Mouse (Mus musculus): ENCODE measurements around the gene Zswim5. TPM values are rescaled to one million over a fixed set of nuclear protein-coding genes. Genes with fewer than 3 reads are reported as not detected.

Zswim5 gene
- polyA plus RNA-seq, 1 experiment from 2014 or later: 0.66 TPM

- Histone ChIP-seq H3K4me2 (no peak overlapping the region), H3K36me3 (no peaks in the 10 kb centered on the region), H3K9me3 (no peaks in the 10 kb centered on the region), H3K27ac (no peak overlapping the region), H3K4me3 (no peak overlapping the region), H3K9ac (no peak overlapping the region), H3K4me1 (no peaks in the 10 kb centered on the region), H3K27me3 (no peaks in the 10 kb centered on the region)
- 84% methylated on average over 6 of the region's 6 CpGs for WGBS
- ATAC-seq (ENCODE audit: insufficient number of reproducible peaks, insufficient read depth, low FRiP score, low TSS enrichment, low read depth): no peak
Observed at GRCm38 (mm10) chr4:117013596-117013995, 136.4 kb downstream of the Zswim5 start.

- ATAC-seq (ENCODE audit: insufficient number of reproducible peaks, insufficient read depth, low FRiP score, low TSS enrichment, low read depth): no peak
- WGBS: 63% methylated on average over 4 of the region's 4 CpGs
Observed at GRCm38 (mm10) chr4:117014901-117015415, 137.8 kb downstream of the Zswim5 start.

GRCm38 (mm10) chr4:117017738-117018137, 140.6 kb downstream of the Zswim5 start:
- no peak overlapping the region for H3K4me2 ChIP-seq
- no peak overlapping the region for H3K9ac ChIP-seq
- peaks cover 8% of the 10 kb centered on the region for H3K36me3 ChIP-seq
- no peak overlapping the region for H3K4me3 ChIP-seq
- 84% methylated on average over 2 of the region's 2 CpGs for WGBS
- no peaks in the 10 kb centered on the region for H3K27me3 ChIP-seq
- no peaks in the 10 kb centered on the region for H3K9me3 ChIP-seq
- ATAC-seq (ENCODE audit: insufficient number of reproducible peaks, insufficient read depth, low FRiP score, low TSS enrichment, low read depth): no peak
- H3K4me1 ChIP-seq: peaks cover 8% of the 10 kb centered on the region
- H3K27ac ChIP-seq: no peak overlapping the region

More at GRCm38 (mm10) chr4:117014901-117015415, 137.8 kb downstream of the Zswim5 start:
- H3K9me3 ChIP-seq: no peaks in the 10 kb centered on the region
- H3K4me1 ChIP-seq: peaks cover under 1% of the 10 kb centered on the region; the same call in 1 of the 2 replicates
- H3K4me3 ChIP-seq: no peak overlapping the region
- H3K9ac ChIP-seq: no peak overlapping the region
- H3K27me3 ChIP-seq: no peaks in the 10 kb centered on the region
- no peaks in the 10 kb centered on the region for H3K36me3 ChIP-seq
- no peak overlapping the region for H3K4me2 ChIP-seq
- no peak overlapping the region for H3K27ac ChIP-seq

- Histone ChIP-seq H3K4me3 (no peak overlapping the region), H3K27me3 (no peaks in the 10 kb centered on the region), H3K27ac (no peak overlapping the region), H3K9me3 (no peaks in the 10 kb centered on the region), H3K9ac (no peak overlapping the region), H3K4me2 (no peak overlapping the region), H3K36me3 (peaks cover 13% of the 10 kb centered on the region), H3K4me1 (peaks cover 8% of the 10 kb centered on the region)
- no peak for ATAC-seq (ENCODE audit: insufficient number of reproducible peaks, insufficient read depth, low FRiP score, low TSS enrichment, low read depth)
- 83% methylated on average over 7 of the region's 7 CpGs for WGBS
Observed at GRCm38 (mm10) chr4:117018327-117018726, 141.2 kb downstream of the Zswim5 start.

- ATAC-seq (ENCODE audit: insufficient number of reproducible peaks, insufficient read depth, low FRiP score, low TSS enrichment, low read depth): peak; percentile 88
- H3K27ac ChIP-seq: peak within 1 kb of the TSS; percentile 74
- WGBS: under 1% methylated on average over 60 of the region's 61 CpGs
- no peaks in the 10 kb centered on the region for H3K9me3 ChIP-seq
- peak within 1 kb of the TSS; percentile 72 for H3K4me2 ChIP-seq
- H3K4me3 ChIP-seq: peak within 1 kb of the TSS; percentile 92
- peaks cover 8% of the 10 kb centered on the region for H3K4me1 ChIP-seq
- no peaks in the 10 kb centered on the region for H3K27me3 ChIP-seq
- H3K9ac ChIP-seq: peak within 1 kb of the TSS; percentile 91
- peaks cover 18% of the 10 kb centered on the region for H3K36me3 ChIP-seq
Observed at GRCm38 (mm10) chr4:117019206-117020134, 142.3 kb downstream of the Zswim5 start, which contains the start of gene Eif2b3. Gene Eif2b3, plus strand, starts transcription at chr4:117019402.

GRCm38 (mm10) chr4:117023469-117023868, 146.3 kb downstream of the Zswim5 start:
- 96% methylated on average over 4 of the region's 4 CpGs for WGBS
- ATAC-seq (ENCODE audit: insufficient number of reproducible peaks, insufficient read depth, low FRiP score, low TSS enrichment, low read depth): no peak
- peaks cover 29% of the 10 kb centered on the region for H3K36me3 ChIP-seq
- no peak overlapping the region for H3K4me2 ChIP-seq
- peaks cover 8% of the 10 kb centered on the region for H3K4me1 ChIP-seq
- no peaks in the 10 kb centered on the region for H3K27me3 ChIP-seq
- H3K27ac ChIP-seq: no peak overlapping the region
- H3K4me3 ChIP-seq: no peak overlapping the region
- no peaks in the 10 kb centered on the region for H3K9me3 ChIP-seq
- no peak overlapping the region for H3K9ac ChIP-seq

GRCm38 (mm10) chr4:117031105-117031504, 153.9 kb downstream of the Zswim5 start:
- peaks cover 38% of the 10 kb centered on the region for H3K36me3 ChIP-seq
- no peak for ATAC-seq (ENCODE audit: insufficient number of reproducible peaks, insufficient read depth, low FRiP score, low TSS enrichment, low read depth)
- H3K4me1 ChIP-seq: 0 out of 2 replicates have a peak, but pooled peaks cover 4% of the 10 kb centered on the region

More at GRCm38 (mm10) chr4:117031105-117031504, 153.9 kb downstream of the Zswim5 start:
- Histone ChIP-seq H3K27me3 (no peaks in the 10 kb centered on the region), H3K4me2 (no peak overlapping the region), H3K4me3 (no peak overlapping the region), H3K27ac (no peak overlapping the region), H3K9ac (no peak overlapping the region), H3K9me3 (no peaks in the 10 kb centered on the region)
- 93% methylated on average over 1 of the region's 1 CpGs for WGBS

Other genes starting within 250 kb of the Zswim5 start
- gene Nasp, start 249.4 kb upstream of the Zswim5 start, polyA plus RNA-seq (2015; fragmentation: Nextera tagmentation; extraction: Ambion mirVana): 200 and 202 TPM in 2 replicates
- 763 and 775 TPM in 2 replicates for gene Akr1a1, start 225.7 kb upstream of the Zswim5 start, polyA plus RNA-seq (2015; fragmentation: Nextera tagmentation; extraction: Ambion mirVana)
- 1,178 and 1,215 TPM in 2 replicates for gene Prdx1, start 191.8 kb upstream of the Zswim5 start, polyA plus RNA-seq (2015; fragmentation: Nextera tagmentation; extraction: Ambion mirVana)
- 24.5 and 30.4 TPM in 2 replicates for gene Mmachc, start 169.0 kb upstream of the Zswim5 start, polyA plus RNA-seq (2015; fragmentation: Nextera tagmentation; extraction: Ambion mirVana)
- gene Ccdc163, start 168.9 kb upstream of the Zswim5 start, polyA plus RNA-seq (2015; fragmentation: Nextera tagmentation; extraction: Ambion mirVana): 24.9 and 27.4 TPM in 2 replicates
- 9.4 and 11.2 TPM in 2 replicates for gene Tesk2, start 156.4 kb upstream of the Zswim5 start, polyA plus RNA-seq (2015; fragmentation: Nextera tagmentation; extraction: Ambion mirVana)
- gene Toe1, start 69.7 kb upstream of the Zswim5 start, polyA plus RNA-seq (2015; fragmentation: Nextera tagmentation; extraction: Ambion mirVana): 35.5 and 39.1 TPM in 2 replicates
- 16.7 and 19.7 TPM in 2 replicates for gene Mutyh, start 69.7 kb upstream of the Zswim5 start, polyA plus RNA-seq (2015; fragmentation: Nextera tagmentation; extraction: Ambion mirVana)
- gene Hpdl, start 55.7 kb upstream of the Zswim5 start, polyA plus RNA-seq (2015; fragmentation: Nextera tagmentation; extraction: Ambion mirVana): 0.70 and 1.0 TPM in 2 replicates
- gene Urod, start 117.0 kb downstream of the Zswim5 start, polyA plus RNA-seq (2015; fragmentation: Nextera tagmentation; extraction: Ambion mirVana): 101 and 105 TPM in 2 replicates
- 11.2 and 12.5 TPM in 2 replicates for gene Hectd3, start 117.9 kb downstream of the Zswim5 start, polyA plus RNA-seq (2015; fragmentation: Nextera tagmentation; extraction: Ambion mirVana)
- gene Eif2b3, start 142.0 kb downstream of the Zswim5 start, polyA plus RNA-seq (2015; fragmentation: Nextera tagmentation; extraction: Ambion mirVana): 45.3 and 45.7 TPM in 2 replicates
- gene Ptch2, start 218.7 kb downstream of the Zswim5 start, polyA plus RNA-seq (2015; fragmentation: Nextera tagmentation; extraction: Ambion mirVana): 20.5 and 26.8 TPM in 2 replicates
- gene Btbd19, start 248.3 kb downstream of the Zswim5 start, polyA plus RNA-seq (2015; fragmentation: Nextera tagmentation; extraction: Ambion mirVana): 5.8 and 6.2 TPM in 2 replicates
- gene Tctex1d4, start 249.4 kb downstream of the Zswim5 start, polyA plus RNA-seq (2015; fragmentation: Nextera tagmentation; extraction: Ambion mirVana): not detected in 2 replicates